Mouse (Mus musculus) T-helper 2 cell (primary cell): ENCODE results near the gene Megf8.

Experiments used
- in situ Hi-C: fragments of 300-600 bp; cut with MboI, MseI; formaldehyde crosslinking; loops from one replicate; pipeline ENCODE4 v1.15.1; 2025; ENCODE audit warnings: high pct_unique_total_duplicates

The Megf8 gene

GRCm38 (mm10) chr7:25294960-25295722, 21.8 kb upstream of the Megf8 start:
- in situ Hi-C loops: loop anchor here (25.0 kb wide), 1 partner anchor 1517 kb away; the partner anchor contains the start of gene Cyp2g1

- in situ Hi-C loops: loop anchor here (25.0 kb wide), 1 partner anchor 1515 kb away; the partner anchor contains the start of gene Cyp2g1
Measured at GRCm38 (mm10) chr7:25296945-25297453, 20.0 kb upstream of the Megf8 start.

GRCm38 (mm10) chr7:25297454-25298325, 19.3 kb upstream of the Megf8 start, which contains the start of gene Pafah1b3:
Gene Pafah1b3, minus strand, starts transcription at chr7:25297986.
- in situ Hi-C loops: loop anchor here (25.0 kb wide), 1 partner anchor 1515 kb away; the partner anchor contains the start of gene Cyp2g1

- in situ Hi-C loops: no loop called here
Measured at GRCm38 (mm10) chr7:25301063-25301462, 15.9 kb upstream of the Megf8 start, which contains the start of gene Prr19. Gene Prr19, plus strand, starts transcription at chr7:25301411.

- in situ Hi-C loops: no loop called here
Measured at GRCm38 (mm10) chr7:25303003-25303684, 13.8 kb upstream of the Megf8 start.

GRCm38 (mm10) chr7:25303685-25304006, 13.3 kb upstream of the Megf8 start:
- in situ Hi-C loops: no loop called here

- in situ Hi-C loops: no loop called here
Measured at GRCm38 (mm10) chr7:25305481-25305880, 11.5 kb upstream of the Megf8 start.

GRCm38 (mm10) chr7:25305956-25306613, 10.9 kb upstream of the Megf8 start, which contains the start of gene Tmem145:
Gene Tmem145, plus strand, starts transcription at chr7:25306106.
- in situ Hi-C loops: no loop called here

GRCm38 (mm10) chr7:25306614-25306996, 10.4 kb upstream of the Megf8 start:
- in situ Hi-C loops: no loop called here

- in situ Hi-C loops: no loop called here
Measured at GRCm38 (mm10) chr7:25308702-25309318, 8.2 kb upstream of the Megf8 start.

- in situ Hi-C loops: no loop called here
Measured at GRCm38 (mm10) chr7:25309425-25309824, 7.5 kb upstream of the Megf8 start.

- in situ Hi-C loops: no loop called here
Measured at GRCm38 (mm10) chr7:25311193-25311592, 5.8 kb upstream of the Megf8 start.

- in situ Hi-C loops: no loop called here
Measured at GRCm38 (mm10) chr7:25313325-25313724, 3.6 kb upstream of the Megf8 start.

GRCm38 (mm10) chr7:25314606-25315305, 2.2 kb upstream of the Megf8 start:
- in situ Hi-C loops: no loop called here

- in situ Hi-C loops: no loop called here
Measured at GRCm38 (mm10) chr7:25315306-25316041, 1.5 kb upstream of the Megf8 start.

- in situ Hi-C loops: no loop called here
Measured at GRCm38 (mm10) chr7:25317446-25317999, 559 bp downstream of the Megf8 start.

- in situ Hi-C loops: no loop called here
Measured at GRCm38 (mm10) chr7:25322058-25322484, 5.1 kb downstream of the Megf8 start.

- in situ Hi-C loops: no loop called here
Measured at GRCm38 (mm10) chr7:25323219-25323618, 6.3 kb downstream of the Megf8 start.

- in situ Hi-C loops: loop anchor here (5.0 kb wide), 1 partner anchor 37 kb away; no protein-coding TSS in a partner anchor
Measured at GRCm38 (mm10) chr7:25325431-25325830, 8.5 kb downstream of the Megf8 start.
